Mouse (Mus musculus): Measurements from ENCODE around the gene Emc8. TPM values are rescaled to one million over a fixed set of nuclear protein-coding genes. Genes with fewer than 3 reads are reported as not detected.
A peak's percentile ranks its signal among the peaks of the same experiment; 100 is the strongest.

Emc8 gene
- polyA plus RNA-seq, 1 experiment from 2014 or later, result 307 TPM

- Histone ChIP-seq H3K4me2 (ENCODE audit: low read depth, low read length, severe bottlenecking) (no peak overlapping the region), H3K9me3 (ENCODE audit: control insufficient read depth, low read length) (no peaks in the 10 kb centered on the region), H3K4me3 (ENCODE audit: low read depth, low read length) (no peak overlapping the region), H3K36me3 (ENCODE audit: control insufficient read depth, insufficient read depth, low read length) (no peaks in the 10 kb centered on the region), H3K27me3 (ENCODE audit: control insufficient read depth, insufficient read depth, low read length) (no peaks in the 10 kb centered on the region), H3K4me1 (replicated peaks; ENCODE audit: control insufficient read depth, insufficient read depth, low read length) (no peaks in the 10 kb centered on the region), H3K27ac (ENCODE audit: low read depth, low read length) (no peak overlapping the region), H3K9ac (ENCODE audit: low read length) (no peak overlapping the region)
- 84% methylated on average over 5 of the region's 5 CpGs for WGBS
- no peak for DNase-seq (ENCODE audit: low spot score)
- no peak for ATAC-seq (replicated peaks; ENCODE audit: low FRiP score)
These were observed 41.1 kb downstream of the Emc8 start for GRCm38 (mm10) chr8:120627298-120627697.

- 66% methylated on average over 11 of the region's 11 CpGs for WGBS
- Histone ChIP-seq H3K27me3 (ENCODE audit: control insufficient read depth, insufficient read depth, low read length) (no peaks in the 10 kb centered on the region), H3K9ac (ENCODE audit: low read length) (no peak overlapping the region), H3K4me2 (ENCODE audit: low read depth, low read length, severe bottlenecking) (no peak overlapping the region), H3K4me3 (ENCODE audit: low read depth, low read length) (no peak overlapping the region), H3K9me3 (ENCODE audit: control insufficient read depth, low read length) (no peaks in the 10 kb centered on the region), H3K27ac (ENCODE audit: low read depth, low read length) (no peak overlapping the region), H3K36me3 (ENCODE audit: control insufficient read depth, insufficient read depth, low read length) (no peaks in the 10 kb centered on the region), H3K4me1 (replicated peaks; ENCODE audit: control insufficient read depth, insufficient read depth, low read length) (no peaks in the 10 kb centered on the region)
- ATAC-seq (replicated peaks; ENCODE audit: low FRiP score) (no peak), DNase-seq (ENCODE audit: low spot score) (no peak)
These were observed 41.9 kb downstream of the Emc8 start for GRCm38 (mm10) chr8:120626461-120626860.

- ATAC-seq (replicated peaks; ENCODE audit: low FRiP score), result no peak
These were observed 44.8 kb downstream of the Emc8 start for GRCm38 (mm10) chr8:120623608-120624007.

GRCm38 (mm10) chr8:120622161-120622560 is 46.2 kb downstream of the Emc8 start:
- H3K36me3 ChIP-seq (ENCODE audit: control insufficient read depth, insufficient read depth, low read length), result no peaks in the 10 kb centered on the region

More at GRCm38 (mm10) chr8:120623608-120624007, 44.8 kb downstream of the Emc8 start:
- H3K4me1 ChIP-seq (replicated peaks; ENCODE audit: control insufficient read depth, insufficient read depth, low read length), result peaks cover 2% of the 10 kb centered on the region; the same call in 1 of the 2 replicates
- no peaks in the 10 kb centered on the region for H3K36me3 ChIP-seq (ENCODE audit: control insufficient read depth, insufficient read depth, low read length)
- H3K9ac ChIP-seq (ENCODE audit: low read length), result no peak overlapping the region
- 11% methylated on average over 2 of the region's 2 CpGs for WGBS
- no peaks in the 10 kb centered on the region for H3K9me3 ChIP-seq (ENCODE audit: control insufficient read depth, low read length)
- no peak overlapping the region for H3K27ac ChIP-seq (ENCODE audit: low read depth, low read length)
- no peak overlapping the region for H3K4me2 ChIP-seq (ENCODE audit: low read depth, low read length, severe bottlenecking)
- no peak overlapping the region for H3K4me3 ChIP-seq (ENCODE audit: low read depth, low read length)
- no peaks in the 10 kb centered on the region for H3K27me3 ChIP-seq (ENCODE audit: control insufficient read depth, insufficient read depth, low read length)
- no peak for DNase-seq (ENCODE audit: low spot score)

GRCm38 (mm10) chr8:120620441-120620840 is 47.9 kb downstream of the Emc8 start:
- Histone ChIP-seq H3K9me3 (ENCODE audit: control insufficient read depth, low read length) (no peaks in the 10 kb centered on the region), H3K4me3 (ENCODE audit: low read depth, low read length) (no peak overlapping the region), H3K36me3 (ENCODE audit: control insufficient read depth, insufficient read depth, low read length) (no peaks in the 10 kb centered on the region), H3K27me3 (ENCODE audit: control insufficient read depth, insufficient read depth, low read length) (no peaks in the 10 kb centered on the region), H3K9ac (ENCODE audit: low read length) (no peak overlapping the region), H3K4me1 (replicated peaks; ENCODE audit: control insufficient read depth, insufficient read depth, low read length) (peaks cover 8% of the 10 kb centered on the region; the same call in 1 of the 2 replicates), H3K27ac (ENCODE audit: low read depth, low read length) (no peak overlapping the region), H3K4me2 (ENCODE audit: low read depth, low read length, severe bottlenecking) (no peak overlapping the region)
- ATAC-seq (replicated peaks; ENCODE audit: low FRiP score), result no peak
- WGBS, result 55% methylated on average over 7 of the region's 7 CpGs
- no peak for DNase-seq (ENCODE audit: low spot score)

More at GRCm38 (mm10) chr8:120622161-120622560, 46.2 kb downstream of the Emc8 start:
- H3K9me3 ChIP-seq (ENCODE audit: control insufficient read depth, low read length), result no peaks in the 10 kb centered on the region
- H3K4me1 ChIP-seq (replicated peaks; ENCODE audit: control insufficient read depth, insufficient read depth, low read length), result peaks cover 3% of the 10 kb centered on the region; the same call in 1 of the 2 replicates
- no peak overlapping the region for H3K4me2 ChIP-seq (ENCODE audit: low read depth, low read length, severe bottlenecking)
- no peak overlapping the region for H3K9ac ChIP-seq (ENCODE audit: low read length)
- WGBS, result 68% methylated on average over 14 of the region's 14 CpGs
- no peak overlapping the region for H3K27ac ChIP-seq (ENCODE audit: low read depth, low read length)
- H3K27me3 ChIP-seq (ENCODE audit: control insufficient read depth, insufficient read depth, low read length), result no peaks in the 10 kb centered on the region
- no peak overlapping the region for H3K4me3 ChIP-seq (ENCODE audit: low read depth, low read length)
- ATAC-seq (replicated peaks; ENCODE audit: low FRiP score) (no peak), DNase-seq (ENCODE audit: low spot score) (no peak)

- H3K4me2 ChIP-seq (ENCODE audit: low read depth, low read length, severe bottlenecking), result no peak overlapping the region
- no peaks in the 10 kb centered on the region for H3K9me3 ChIP-seq (ENCODE audit: control insufficient read depth, low read length)
- DNase-seq (ENCODE audit: low spot score) (no peak), ATAC-seq (replicated peaks; ENCODE audit: low FRiP score) (no peak)
- no peaks in the 10 kb centered on the region for H3K36me3 ChIP-seq (ENCODE audit: control insufficient read depth, insufficient read depth, low read length)
- H3K4me1 ChIP-seq (replicated peaks; ENCODE audit: control insufficient read depth, insufficient read depth, low read length), result peaks cover 8% of the 10 kb centered on the region; the same call in 1 of the 2 replicates
- no peak overlapping the region for H3K4me3 ChIP-seq (ENCODE audit: low read depth, low read length)
- no peak overlapping the region for H3K9ac ChIP-seq (ENCODE audit: low read length)
- H3K27me3 ChIP-seq (ENCODE audit: control insufficient read depth, insufficient read depth, low read length), result no peaks in the 10 kb centered on the region
- H3K27ac ChIP-seq (ENCODE audit: low read depth, low read length), result no peak overlapping the region
- WGBS, result 77% methylated on average over 11 of the region's 11 CpGs
These were observed 48.9 kb downstream of the Emc8 start for GRCm38 (mm10) chr8:120619235-120620180.

- H3K9me3 ChIP-seq (ENCODE audit: control insufficient read depth, low read length), result no peaks in the 10 kb centered on the region
- H3K4me3 ChIP-seq (ENCODE audit: low read depth, low read length), result no peak overlapping the region
- ATAC-seq (replicated peaks; ENCODE audit: low FRiP score) (peak; percentile 48), DNase-seq (ENCODE audit: low spot score) (peak; percentile 91)
- H3K27ac ChIP-seq (ENCODE audit: low read depth, low read length), result no peak overlapping the region
- under 1% methylated on average over 6 of the region's 6 CpGs for WGBS
- 0 out of 2 replicates have a peak overlapping the region, but pooled peaks have one; percentile 24 for H3K9ac ChIP-seq (ENCODE audit: low read length)
- no peaks in the 10 kb centered on the region for H3K36me3 ChIP-seq (ENCODE audit: control insufficient read depth, insufficient read depth, low read length)
- no peaks in the 10 kb centered on the region for H3K27me3 ChIP-seq (ENCODE audit: control insufficient read depth, insufficient read depth, low read length)
- peaks cover 8% of the 10 kb centered on the region; the same call in 1 of the 2 replicates for H3K4me1 ChIP-seq (replicated peaks; ENCODE audit: control insufficient read depth, insufficient read depth, low read length)
- 0 out of 2 replicates have a peak overlapping the region, but pooled peaks have one; percentile 5 for H3K4me2 ChIP-seq (ENCODE audit: low read depth, low read length, severe bottlenecking)
These were observed 50.3 kb downstream of the Emc8 start for GRCm38 (mm10) chr8:120618110-120618509.

- H3K4me1 ChIP-seq (replicated peaks; ENCODE audit: control insufficient read depth, insufficient read depth, low read length), result peaks cover 8% of the 10 kb centered on the region; the same call in 1 of the 2 replicates
- no peaks in the 10 kb centered on the region for H3K27me3 ChIP-seq (ENCODE audit: control insufficient read depth, insufficient read depth, low read length)
- WGBS, result 12% methylated on average over 7 of the region's 8 CpGs
- H3K4me3 ChIP-seq (ENCODE audit: low read depth, low read length), result no peak overlapping the region
- H3K4me2 ChIP-seq (ENCODE audit: low read depth, low read length, severe bottlenecking), result no peak overlapping the region
- H3K27ac ChIP-seq (ENCODE audit: low read depth, low read length), result peak overlapping the region; percentile 41
- ATAC-seq (replicated peaks; ENCODE audit: low FRiP score) (peak; percentile 51), DNase-seq (ENCODE audit: low spot score) (no peak)
- no peaks in the 10 kb centered on the region for H3K9me3 ChIP-seq (ENCODE audit: control insufficient read depth, low read length)
- H3K9ac ChIP-seq (ENCODE audit: low read length), result 0 out of 2 replicates have a peak overlapping the region, but pooled peaks have one; percentile 23
- H3K36me3 ChIP-seq (ENCODE audit: control insufficient read depth, insufficient read depth, low read length), result no peaks in the 10 kb centered on the region
These were observed 51.4 kb downstream of the Emc8 start for GRCm38 (mm10) chr8:120616663-120617626.
